8 mouse cellular contexts compared by ENCODE assay signal in genomic region chr13:95535461-95536116, GRCm38 (mm10). TPM values are rescaled to one million over a fixed set of nuclear protein-coding genes. Genes with fewer than 3 reads are reported as not detected.
DNase-seq lines count a peak whose midpoint lies in the region; ATAC-seq and TF ChIP-seq lines count a peak whose summit lies in the region.
"Had no signal": no experiment of that assay in that cellular context is flagged by ENCODE, and none has a peak within 500 bp of the region (broad histone marks: within the 10 kb centered on the region; RNA-seq: fewer than 3 reads in every experiment).

No protein-coding gene starts in this region.

- H3K4me2 ChIP-seq in midbrain, postnatal 0 days (ENCODE audit: low read depth, low read length, poor library complexity, severe bottlenecking): no peak overlapping the region
- H3K4me2 ChIP-seq in embryonic facial prominence, embryonic 11.5 days (ENCODE audit: low read depth, low read length): no peak overlapping the region
- peak overlapping the region; percentile 47 for H3K4me2 ChIP-seq in liver, embryonic 16.5 days (ENCODE audit: low read depth, low read length)
- H3K4me2 ChIP-seq in stomach, embryonic 16.5 days (ENCODE audit: low read depth, low read length): peak overlapping the region; percentile 16; the same call in 1 of the 2 replicates

- no peak for TF ChIP-seq CTCF in midbrain, postnatal 0 days (IDR thresholded peaks at IDR 0.05)

- no peak overlapping the region for H3K9ac ChIP-seq in midbrain, postnatal 0 days (replicated peaks; ENCODE audit: low read length, poor library complexity, severe bottlenecking)
- no peak overlapping the region for H3K9ac ChIP-seq in embryonic facial prominence, embryonic 11.5 days (replicated peaks; ENCODE audit: low read length)
- H3K9ac ChIP-seq in liver, embryonic 16.5 days (ENCODE audit: low read depth, low read length): 0 out of 2 replicates have a peak overlapping the region, but pooled peaks have one; percentile 6
- no peak overlapping the region for H3K9ac ChIP-seq in stomach, embryonic 16.5 days (ENCODE audit: low read length)

- no peaks in the 10 kb centered on the region for H3K9me3 ChIP-seq in midbrain, embryonic 10.5 days (replicated peaks)
- no peaks in the 10 kb centered on the region for H3K9me3 ChIP-seq in midbrain, postnatal 0 days (ENCODE audit: low read length)
- H3K9me3 ChIP-seq in embryonic facial prominence, embryonic 11.5 days (replicated peaks; ENCODE audit: control insufficient read depth, low read length): no peaks in the 10 kb centered on the region
- H3K9me3 ChIP-seq in liver, embryonic 16.5 days (replicated peaks; ENCODE audit: control insufficient read depth, low read length): no peaks in the 10 kb centered on the region
- no peaks in the 10 kb centered on the region for H3K9me3 ChIP-seq in stomach, embryonic 16.5 days (replicated peaks; ENCODE audit: control insufficient read depth, low read length)

- H3K36me3 ChIP-seq in midbrain, embryonic 10.5 days: no peaks in the 10 kb centered on the region
- H3K36me3 ChIP-seq in midbrain, postnatal 0 days (ENCODE audit: insufficient read depth, low read length): no peaks in the 10 kb centered on the region
- H3K36me3 ChIP-seq in embryonic facial prominence, embryonic 11.5 days (replicated peaks; ENCODE audit: control insufficient read depth, insufficient read depth, low read depth, low read length): no peaks in the 10 kb centered on the region
- H3K36me3 ChIP-seq in liver, embryonic 16.5 days (ENCODE audit: control insufficient read depth, insufficient read depth): no peaks in the 10 kb centered on the region
- no peaks in the 10 kb centered on the region for H3K36me3 ChIP-seq in stomach, embryonic 16.5 days (ENCODE audit: control insufficient read depth, insufficient read depth, low read length)

- DNase-seq in midbrain, embryonic 10.5 days (ENCODE audit: low spot score): peak; percentile 70
- DNase-seq in midbrain, postnatal 0 days (ENCODE audit: low spot score): no peak
- DNase-seq in embryonic facial prominence, embryonic 11.5 days (ENCODE audit: low spot score): peak; percentile 57
- DNase-seq in right cerebral cortex, postnatal 25 days: no peak
- DNase-seq in thymus, postnatal 36 days: no peak

- peak overlapping the region; percentile 81 for H3K27ac ChIP-seq in midbrain, embryonic 10.5 days (replicated peaks)
- no peak overlapping the region for H3K27ac ChIP-seq in midbrain, postnatal 0 days (ENCODE audit: low read depth, low read length)
- no peak overlapping the region for H3K27ac ChIP-seq in embryonic facial prominence, embryonic 11.5 days (replicated peaks; ENCODE audit: low read depth, low read length)
- no peak overlapping the region for H3K27ac ChIP-seq in liver, embryonic 16.5 days (ENCODE audit: low read length)
- peak overlapping the region; percentile 51 for H3K27ac ChIP-seq in stomach, embryonic 16.5 days (ENCODE audit: low read length)

- peaks cover 18% of the 10 kb centered on the region for H3K27me3 ChIP-seq in midbrain, embryonic 10.5 days (ENCODE audit: low read depth, poor library complexity, severe bottlenecking)
- H3K27me3 ChIP-seq in midbrain, postnatal 0 days (ENCODE audit: insufficient read depth, low read length): no peaks in the 10 kb centered on the region
- H3K27me3 ChIP-seq in embryonic facial prominence, embryonic 11.5 days (ENCODE audit: control insufficient read depth, insufficient read depth, low read length): no peaks in the 10 kb centered on the region
- H3K27me3 ChIP-seq in liver, embryonic 16.5 days (ENCODE audit: control insufficient read depth, insufficient read depth, low read depth, low read length): no peaks in the 10 kb centered on the region; the same call in 1 of the 2 replicates
- no peaks in the 10 kb centered on the region for H3K27me3 ChIP-seq in stomach, embryonic 16.5 days (ENCODE audit: control insufficient read depth, insufficient read depth, low read length)

- peaks cover 65% of the 10 kb centered on the region for H3K4me1 ChIP-seq in midbrain, embryonic 10.5 days
- peaks cover 5% of the 10 kb centered on the region; the same call in 1 of the 2 replicates for H3K4me1 ChIP-seq in midbrain, postnatal 0 days (ENCODE audit: insufficient read depth, low read length)
- peaks cover 6% of the 10 kb centered on the region; the same call in 1 of the 2 replicates for H3K4me1 ChIP-seq in embryonic facial prominence, embryonic 11.5 days (ENCODE audit: control insufficient read depth, insufficient read depth, low read length)
- peaks cover 19% of the 10 kb centered on the region for H3K4me1 ChIP-seq in liver, embryonic 16.5 days (ENCODE audit: control insufficient read depth, low read depth, low read length)
- peaks cover 21% of the 10 kb centered on the region for H3K4me1 ChIP-seq in stomach, embryonic 16.5 days (ENCODE audit: control insufficient read depth, insufficient read depth, low read length)

- peak overlapping the region; percentile 20 for H3K4me3 ChIP-seq in midbrain, embryonic 10.5 days
- no peak overlapping the region for H3K4me3 ChIP-seq in midbrain, postnatal 0 days (ENCODE audit: low read depth, low read length)
- no peak overlapping the region for H3K4me3 ChIP-seq in embryonic facial prominence, embryonic 11.5 days (ENCODE audit: low read depth, low read length)
- H3K4me3 ChIP-seq in liver, embryonic 16.5 days (ENCODE audit: low read depth, low read length): 0 out of 2 replicates have a peak overlapping the region, but pooled peaks have one; percentile 10
- H3K4me3 ChIP-seq in stomach, embryonic 16.5 days (replicated peaks; ENCODE audit: low read length): no peak overlapping the region

- no peak for ATAC-seq in midbrain, postnatal 0 days (ENCODE audit: low FRiP score)
- ATAC-seq in embryonic facial prominence, embryonic 11.5 days (replicated peaks; ENCODE audit: insufficient number of reproducible peaks, low FRiP score, low TSS enrichment, low read depth): no peak
- peak; percentile 82 for ATAC-seq in liver, embryonic 16.5 days (ENCODE audit: low read depth)
- ATAC-seq in stomach, embryonic 16.5 days (ENCODE audit: insufficient read depth, low FRiP score): peak; percentile 28; the same call in 1 of the 2 replicates

- 2% methylated on average over 11 of the region's 11 CpGs for WGBS in midbrain, embryonic 10.5 days
- WGBS in midbrain, postnatal 0 days: 6% methylated on average over 11 of the region's 11 CpGs
- WGBS in embryonic facial prominence, embryonic 11.5 days: 2% methylated on average over 11 of the region's 11 CpGs
- WGBS in liver, embryonic 16.5 days (ENCODE audit: insufficient replicate concordance): 5% methylated on average over 11 of the region's 11 CpGs
- WGBS in stomach, embryonic 16.5 days: 14% methylated on average over 11 of the region's 11 CpGs

RNA-seq across cellular contexts. Expression of gene F2rl1, which starts 10.6 kb away (rescaled TPM):
- polyA plus RNA-seq in midbrain, embryonic 10.5 days (2016; fragmentation: Nextera tagmentation; extraction: Ambion mirVana): 0.15 and 0.31 TPM in 2 replicates
- 0.16 and 0.19 TPM in 2 replicates for total RNA-seq in midbrain, postnatal 0 days (2014; rRNA removed)
- polyA plus RNA-seq in midbrain, postnatal 0 days (2015; fragmentation: Nextera tagmentation; extraction: Ambion mirVana): 0.21 TPM in 1 of 2 replicates, not detected in the other
- 0.38 and 0.45 TPM in 2 replicates for polyA plus RNA-seq in embryonic facial prominence, embryonic 11.5 days (2014; fragmentation: Nextera tagmentation; extraction: Ambion mirVana)
- 0.58 and 0.68 TPM in 2 replicates for polyA plus RNA-seq in liver, embryonic 16.5 days (2015; fragmentation: Nextera tagmentation; extraction: Ambion mirVana)
- 14.9 and 17.7 TPM in 2 replicates for polyA plus RNA-seq in stomach, embryonic 16.5 days (2015; fragmentation: Nextera tagmentation; extraction: Ambion mirVana)
- polyA plus RNA-seq: neural tube, embryonic 14.5 days had no signal

RNA-seq across cellular contexts. Expression of gene S100z, which starts 57.1 kb away (rescaled TPM):
- polyA plus RNA-seq in midbrain, embryonic 10.5 days (2016; fragmentation: Nextera tagmentation; extraction: Ambion mirVana): not detected in 2 replicates
- not detected in 2 replicates for total RNA-seq in midbrain, postnatal 0 days (2014; rRNA removed)
- polyA plus RNA-seq in midbrain, postnatal 0 days (2015; fragmentation: Nextera tagmentation; extraction: Ambion mirVana): not detected in 2 replicates
- 1.9 and 2.1 TPM in 2 replicates for polyA plus RNA-seq in embryonic facial prominence, embryonic 11.5 days (2014; fragmentation: Nextera tagmentation; extraction: Ambion mirVana)
- polyA plus RNA-seq in liver, embryonic 16.5 days (2015; fragmentation: Nextera tagmentation; extraction: Ambion mirVana): not detected in 2 replicates
- 0.40 TPM in 1 of 2 replicates, not detected in the other for polyA plus RNA-seq in stomach, embryonic 16.5 days (2015; fragmentation: Nextera tagmentation; extraction: Ambion mirVana)
- polyA plus RNA-seq: neural tube, embryonic 14.5 days had no signal

Comparison
In these comparisons a context has a peak if more than half of its experiments do, and no peak if none do; other contexts are left out.
1. DNase-seq: peak in midbrain, embryonic 10.5 days (single experiment) and embryonic facial prominence, embryonic 11.5 days (single experiment); none in midbrain, postnatal 0 days (single experiment), right cerebral cortex, postnatal 25 days (single experiment) and thymus, postnatal 36 days (0 of 2).
2. H3K27ac ChIP-seq: peak in midbrain, embryonic 10.5 days (single experiment) and stomach, embryonic 16.5 days (single experiment); none in midbrain, postnatal 0 days (single experiment), embryonic facial prominence, embryonic 11.5 days (single experiment) and liver, embryonic 16.5 days (single experiment).
3. H3K4me3 ChIP-seq: peak in midbrain, embryonic 10.5 days (single experiment) and liver, embryonic 16.5 days (single experiment); none in midbrain, postnatal 0 days (single experiment), embryonic facial prominence, embryonic 11.5 days (single experiment) and stomach, embryonic 16.5 days (single experiment).
4. ATAC-seq: peak in liver, embryonic 16.5 days (single experiment) and stomach, embryonic 16.5 days (single experiment); none in midbrain, postnatal 0 days (single experiment) and embryonic facial prominence, embryonic 11.5 days (single experiment).
5. H3K4me2 ChIP-seq: peak in liver, embryonic 16.5 days (single experiment) and stomach, embryonic 16.5 days (single experiment); none in midbrain, postnatal 0 days (single experiment) and embryonic facial prominence, embryonic 11.5 days (single experiment).